Mouse (Mus musculus): ENCODE results near the gene Mustn1. TPM values are rescaled to one million over a fixed set of nuclear protein-coding genes. Genes with fewer than 3 reads are reported as not detected.

Gene Mustn1
- polyA plus RNA-seq, 3 experiments from 2014 or later: 0.49 to 1.3 (median 1.1) TPM

DNA sequence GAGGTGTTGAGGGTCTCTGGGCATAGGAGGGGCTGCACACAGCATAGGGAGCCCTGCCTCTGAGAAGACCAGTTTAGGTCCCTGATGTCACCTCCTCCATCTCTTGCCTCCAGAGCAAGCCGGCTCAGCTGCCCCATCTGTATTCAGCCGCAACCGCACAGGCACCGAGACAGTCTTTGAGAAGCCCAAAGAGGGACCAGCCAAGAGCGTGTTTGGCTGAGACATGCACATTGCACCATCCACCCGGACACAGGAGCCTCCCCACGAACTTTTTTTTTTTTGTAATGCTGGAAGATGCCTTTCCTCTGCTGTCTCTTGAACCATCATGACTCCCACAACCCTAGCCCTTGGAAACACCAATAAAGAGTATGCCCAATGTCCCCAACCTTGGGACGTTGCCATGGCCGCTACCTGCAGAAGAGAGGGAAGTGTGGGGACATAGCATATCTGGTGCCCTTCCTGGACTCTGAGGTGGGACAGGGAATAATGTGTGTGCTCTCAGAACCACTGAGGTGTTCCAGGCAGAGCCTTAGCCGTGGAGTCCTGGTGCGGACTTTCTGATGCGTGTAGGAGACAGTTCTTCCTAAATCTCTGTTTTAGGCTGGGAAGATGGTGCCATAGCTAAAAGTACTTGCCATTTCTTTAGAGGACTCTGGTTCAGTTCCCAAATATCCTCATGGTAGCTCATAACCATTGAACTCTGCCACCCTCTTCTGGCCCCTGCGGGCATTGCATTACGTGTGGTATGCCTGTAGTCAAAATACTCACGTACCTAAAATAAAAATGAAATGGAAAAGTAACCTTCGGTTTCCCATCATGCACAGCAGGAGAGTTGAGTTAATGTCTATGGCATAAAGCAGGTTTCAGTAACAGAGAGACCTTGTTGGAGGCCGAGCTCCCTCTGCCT lies 2.1 kb downstream of the Mustn1 start:
- ATAC-seq: no peak

DNA sequence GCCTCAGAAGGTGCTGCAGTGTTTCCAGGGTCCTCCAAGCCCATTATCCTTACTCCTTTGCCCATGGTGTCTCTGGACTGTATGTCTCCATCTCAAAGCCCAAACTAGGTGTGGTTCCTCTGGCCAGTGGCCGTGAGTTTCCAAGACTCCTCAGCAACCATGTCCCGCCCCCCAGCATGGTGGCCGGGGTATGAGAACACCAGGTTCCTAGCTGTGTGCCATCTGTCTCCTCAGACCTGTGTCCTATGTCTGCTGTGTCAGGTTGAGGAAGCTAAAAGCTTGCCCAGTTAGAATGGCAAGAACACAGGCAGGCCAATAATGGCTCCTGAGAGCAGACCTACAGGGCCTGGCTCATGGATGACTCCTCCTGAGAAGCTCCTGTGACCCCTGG lies 2.7 kb downstream of the Mustn1 start:
- ATAC-seq: no peak

DNA sequence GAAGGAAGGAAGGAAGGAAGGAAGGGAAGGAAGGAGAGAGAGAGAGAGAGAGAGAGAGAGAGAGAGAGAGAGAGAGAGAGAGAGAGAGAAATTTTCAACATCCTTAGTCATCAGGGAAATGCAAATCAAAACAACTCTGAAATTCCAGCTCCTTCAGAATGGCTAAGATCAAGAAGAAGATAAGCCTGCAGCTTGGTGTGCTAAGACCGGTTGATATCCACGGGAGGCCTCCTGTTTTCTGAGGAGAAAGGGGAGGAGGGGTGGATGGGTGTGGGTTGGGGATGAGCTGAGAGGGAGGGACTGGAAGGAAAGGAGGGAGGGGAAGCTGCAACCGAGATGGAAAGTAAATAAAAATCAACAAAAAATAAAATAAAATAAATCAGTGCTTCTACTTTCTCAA lies 6.3 kb downstream of the Mustn1 start:
- ATAC-seq: no peak

DNA sequence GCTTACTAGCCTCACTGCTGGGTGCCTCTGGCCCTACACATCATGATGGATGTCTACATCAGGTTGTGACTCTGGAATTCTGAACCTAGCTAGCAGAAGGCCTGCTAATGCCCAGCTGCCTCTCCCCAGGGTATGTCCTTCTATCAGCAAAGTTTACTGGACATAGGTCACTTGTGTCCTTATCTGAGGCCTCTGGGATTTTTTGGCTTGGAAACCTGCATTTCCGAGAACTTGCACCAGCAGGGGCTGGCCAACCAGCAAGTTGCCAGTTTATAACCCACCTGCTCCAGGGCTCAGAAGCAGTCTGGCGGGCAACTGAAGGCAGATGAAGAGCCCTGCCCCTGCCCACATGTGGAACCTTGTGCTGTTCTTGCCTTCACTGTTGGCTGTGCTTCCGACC lies 7.2 kb downstream of the Mustn1 start, which contains the start of gene Itih4:
Gene Itih4, plus strand, starts transcription at position 273 of the 400 bp plus-strand sequence.
- ATAC-seq: no peak

DNA sequence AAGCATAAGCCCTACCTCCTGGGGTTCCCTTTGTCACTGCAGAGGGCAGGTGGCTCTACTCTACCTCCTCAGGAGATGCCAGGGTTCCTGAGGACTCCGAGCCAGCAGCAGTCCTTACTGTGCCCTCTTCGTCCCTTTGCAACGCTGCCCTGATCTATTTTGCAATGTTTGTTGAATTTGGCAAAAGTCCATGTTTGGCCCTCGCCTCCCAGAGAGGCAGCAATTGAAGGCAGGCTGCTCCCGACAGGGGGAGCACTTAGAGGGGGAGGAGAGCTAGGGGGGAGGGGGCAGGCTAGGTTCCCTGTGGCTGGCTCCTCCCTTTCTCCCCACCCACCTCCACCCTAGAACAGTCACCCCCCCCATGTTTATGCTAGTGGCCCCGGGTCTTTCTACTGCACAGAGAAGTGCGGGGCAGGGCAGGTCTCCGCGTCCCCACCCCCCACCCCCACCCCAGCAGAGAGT lies 9.3 kb downstream of the Mustn1 start:
- no peak for ATAC-seq

DNA sequence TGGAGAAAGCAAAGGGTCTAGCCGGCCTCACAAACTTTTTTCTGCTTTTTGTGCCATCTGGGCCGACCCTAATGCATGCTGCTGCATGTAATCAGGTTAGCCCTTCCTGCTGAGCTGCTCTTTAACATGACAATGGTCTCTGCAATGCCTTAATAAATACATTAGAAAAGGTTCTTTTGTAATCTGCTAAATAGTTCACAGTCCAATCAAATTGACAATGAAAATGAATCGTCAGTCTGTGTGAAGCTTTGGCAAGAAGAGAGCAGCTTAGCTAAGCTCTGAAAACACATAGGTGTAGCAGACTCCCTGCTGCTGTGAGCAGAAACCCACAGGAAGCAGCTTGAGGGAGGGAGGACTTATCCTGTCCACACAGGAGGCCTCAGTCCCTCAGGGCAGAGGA lies 21.0 kb downstream of the Mustn1 start:
- ATAC-seq: no peak

DNA sequence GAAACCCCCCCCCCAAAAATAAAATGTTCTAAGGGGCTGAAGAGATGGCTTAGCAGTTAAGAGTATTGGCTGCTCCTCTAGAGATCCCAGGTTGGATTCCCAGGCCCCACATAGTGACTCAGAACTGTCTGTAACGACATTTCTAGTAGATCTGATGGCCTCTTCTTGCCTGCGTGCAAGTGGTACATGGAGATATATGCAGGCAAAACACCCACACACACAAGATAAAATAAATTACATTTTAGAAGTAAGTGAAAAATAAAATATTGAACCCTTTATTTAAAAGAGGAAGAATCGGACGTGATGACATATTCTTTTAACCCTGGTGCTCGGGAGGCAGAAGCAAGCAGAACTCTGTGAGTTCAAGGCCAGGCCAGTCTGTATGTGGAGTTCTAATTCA lies 23.6 kb downstream of the Mustn1 start:
- no peak for ATAC-seq

DNA sequence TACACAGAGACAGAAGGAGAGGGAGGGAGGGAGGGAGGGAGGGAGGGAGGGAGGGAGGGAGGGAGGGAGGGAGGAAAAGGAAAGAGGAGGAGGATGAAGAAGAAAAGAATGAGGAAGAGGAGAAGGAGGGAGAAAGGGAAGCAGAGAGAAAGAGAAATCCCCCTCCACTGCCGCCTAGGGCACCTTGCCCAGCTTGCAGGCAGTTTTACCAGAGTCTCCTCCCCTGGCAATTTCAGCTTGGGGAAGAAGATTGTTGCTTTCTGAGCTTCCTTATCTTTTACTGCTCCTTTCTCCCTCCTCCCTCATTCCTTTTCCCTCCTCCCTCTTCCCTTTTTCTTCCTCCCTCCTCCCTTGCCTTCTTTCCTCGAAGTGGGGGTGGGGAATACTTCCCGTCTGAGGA lies 24.0 kb downstream of the Mustn1 start:
- no peak for ATAC-seq

DNA sequence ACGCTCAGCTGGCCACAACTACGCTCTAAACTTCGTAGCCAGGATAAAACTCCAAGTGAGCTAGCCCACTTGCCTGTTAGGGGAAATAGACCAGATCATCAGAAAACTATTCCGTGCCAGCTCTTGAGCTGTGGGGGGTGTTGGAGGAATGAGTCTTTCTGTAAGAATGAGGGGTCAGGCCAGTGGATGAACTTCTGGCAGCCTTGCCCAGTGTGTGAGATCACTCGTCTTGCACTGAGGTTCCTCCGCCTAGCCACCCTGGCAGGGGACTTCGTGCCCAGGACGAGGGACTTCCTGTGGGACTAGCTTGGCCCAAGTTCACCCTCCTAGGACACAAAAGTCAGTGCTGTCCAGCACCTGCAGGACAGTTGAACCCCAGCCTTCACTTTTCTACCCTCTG lies 25.3 kb downstream of the Mustn1 start:
- ATAC-seq: no peak

DNA sequence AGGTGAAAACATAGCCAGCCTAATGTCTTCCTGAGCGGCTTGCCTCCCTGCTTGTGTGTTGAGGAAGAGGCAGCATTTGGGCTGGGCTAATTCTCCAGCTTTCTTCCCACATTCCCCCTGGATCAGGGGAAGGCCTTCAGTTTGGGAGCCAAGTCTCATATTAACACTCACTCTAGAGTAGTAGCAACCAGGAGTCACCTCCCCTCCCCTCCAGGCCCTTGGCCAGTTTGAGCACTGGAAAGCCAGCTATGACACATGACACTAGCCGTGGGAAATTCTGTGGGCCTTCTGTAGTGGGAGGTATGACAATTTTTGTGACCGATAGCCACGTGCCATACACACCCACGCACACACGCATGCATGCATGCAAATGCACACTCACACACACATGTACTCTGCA lies 27.0 kb downstream of the Mustn1 start:
- ATAC-seq: no peak

DNA sequence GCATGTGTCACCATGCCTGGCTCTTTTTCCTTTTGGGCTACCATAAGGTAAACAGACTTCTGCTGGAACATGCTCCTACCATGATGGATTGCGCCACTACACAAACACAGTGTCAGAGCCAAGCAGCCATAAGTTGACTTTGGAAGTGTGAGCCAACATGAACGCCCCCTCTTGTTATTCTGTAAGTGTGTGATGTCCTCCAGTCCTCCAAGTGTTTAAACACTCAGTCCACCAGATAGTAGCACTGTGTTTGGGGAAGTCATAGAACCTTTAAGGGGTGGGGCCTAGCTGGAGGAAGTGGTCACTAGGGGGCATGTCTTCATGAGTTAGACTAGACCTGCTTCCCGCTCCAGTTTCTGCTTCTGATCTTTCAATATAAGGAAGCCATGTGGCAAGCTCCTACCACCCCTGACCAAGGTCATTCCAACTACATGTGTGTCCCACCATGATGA lies 28.8 kb downstream of the Mustn1 start:
- ATAC-seq: no peak

DNA sequence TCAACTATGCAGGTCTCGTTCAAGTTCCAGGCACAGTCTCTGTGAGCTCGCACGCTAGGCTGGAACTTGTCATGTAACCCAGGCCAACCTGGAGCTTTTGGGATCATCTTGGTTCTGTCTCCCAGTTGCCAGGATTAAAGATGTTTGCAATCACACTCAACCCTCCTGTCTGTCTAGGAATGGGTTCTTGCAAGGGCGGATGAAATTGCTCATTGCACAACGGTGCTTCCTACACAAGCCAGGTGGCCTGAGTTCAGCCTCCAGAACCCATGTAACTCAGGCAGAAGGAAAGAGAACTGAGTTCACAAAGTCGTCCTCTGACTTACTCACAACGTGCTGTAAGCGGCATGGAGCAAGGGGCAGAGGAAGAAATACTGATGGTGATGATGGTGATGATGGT lies 32.1 kb downstream of the Mustn1 start:
- ATAC-seq: no peak

DNA sequence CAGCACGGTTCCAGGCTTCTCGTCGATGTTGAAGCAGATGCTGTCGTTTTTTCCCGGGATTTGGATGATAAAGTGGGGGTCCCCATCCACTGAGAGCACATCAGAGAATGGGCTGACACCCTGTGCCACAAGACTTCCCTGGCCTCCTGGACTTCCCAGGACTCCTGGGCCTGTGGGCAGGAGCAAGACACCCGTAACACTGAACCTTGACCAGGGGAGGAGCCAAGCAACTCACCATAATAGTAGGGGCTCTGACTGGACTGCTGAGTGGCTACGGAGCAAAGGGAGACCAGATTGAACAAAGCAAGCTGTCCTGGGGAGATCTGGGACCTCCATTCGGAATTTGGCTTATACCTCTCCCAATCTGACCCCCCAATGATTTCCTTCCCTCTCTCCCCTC lies 33.6 kb downstream of the Mustn1 start:
- no peak for ATAC-seq

DNA sequence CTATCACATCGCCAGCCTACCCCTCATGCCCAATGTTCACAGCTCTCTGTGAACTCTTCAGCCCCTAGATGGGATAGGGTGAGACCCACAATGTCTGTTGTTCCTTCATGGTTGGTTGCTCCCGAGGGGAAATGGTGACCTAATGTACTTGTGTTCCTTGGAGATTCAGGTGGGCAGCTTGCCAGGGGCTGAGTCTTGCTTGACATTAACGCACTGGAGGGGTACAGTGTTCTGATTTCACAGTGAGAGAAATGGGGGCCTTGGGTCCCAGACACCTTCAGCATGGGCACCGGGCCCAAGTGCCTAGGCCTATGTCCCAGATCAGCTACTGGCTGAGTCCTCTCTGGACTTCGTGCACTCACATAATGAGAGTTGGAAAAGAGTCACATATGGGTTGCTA lies 34.4 kb downstream of the Mustn1 start:
- no peak for ATAC-seq

DNA sequence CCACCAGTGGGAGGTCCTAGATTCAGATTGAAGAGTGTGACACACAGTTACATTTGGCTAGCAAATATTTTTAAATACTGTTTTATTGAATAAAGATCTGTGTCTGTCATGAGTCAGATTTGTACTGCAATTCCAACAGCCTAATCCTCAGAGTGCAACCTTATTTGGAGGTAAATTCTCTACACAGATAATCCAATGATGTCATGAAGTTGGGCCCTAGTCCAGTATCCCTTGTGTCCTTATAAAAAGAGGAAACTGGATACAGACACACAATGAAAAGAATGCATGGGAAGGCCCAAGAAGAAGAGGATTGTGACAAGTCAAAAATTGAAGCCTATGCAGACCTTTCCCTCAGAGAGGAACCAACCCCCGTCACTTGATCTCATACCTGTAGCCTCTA lies 37.5 kb downstream of the Mustn1 start:
- ATAC-seq: no peak

DNA sequence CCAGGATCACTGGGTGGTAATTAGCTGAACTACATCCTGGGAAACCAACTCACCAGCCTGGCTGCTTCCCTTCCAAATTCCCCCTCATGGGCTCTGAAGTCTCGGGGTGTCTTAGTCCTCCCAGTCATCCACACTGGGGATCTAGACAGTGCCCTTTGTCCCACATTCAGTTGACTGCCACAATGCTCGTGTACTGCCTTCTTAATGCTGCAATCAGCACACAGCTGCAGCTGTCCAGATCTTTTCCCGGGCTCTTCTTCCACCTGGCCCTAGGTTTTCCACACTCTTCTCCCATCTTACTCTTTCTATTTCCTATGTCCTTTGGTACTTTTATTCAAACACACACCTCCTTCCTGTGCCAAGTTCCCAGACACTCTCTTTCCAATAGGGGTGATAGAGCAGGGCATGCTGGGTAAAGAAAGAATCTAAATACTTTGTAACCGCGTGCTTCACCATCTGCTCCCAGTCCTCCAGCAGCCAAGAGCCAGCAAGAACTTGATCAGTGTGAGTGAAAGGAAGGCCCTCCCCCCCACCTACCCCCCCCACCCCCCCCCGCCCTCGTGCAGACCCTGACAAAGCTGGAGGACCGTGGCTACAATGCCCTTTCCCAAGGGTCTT lies 43.2 kb downstream of the Mustn1 start:
- no peak for ATAC-seq

DNA sequence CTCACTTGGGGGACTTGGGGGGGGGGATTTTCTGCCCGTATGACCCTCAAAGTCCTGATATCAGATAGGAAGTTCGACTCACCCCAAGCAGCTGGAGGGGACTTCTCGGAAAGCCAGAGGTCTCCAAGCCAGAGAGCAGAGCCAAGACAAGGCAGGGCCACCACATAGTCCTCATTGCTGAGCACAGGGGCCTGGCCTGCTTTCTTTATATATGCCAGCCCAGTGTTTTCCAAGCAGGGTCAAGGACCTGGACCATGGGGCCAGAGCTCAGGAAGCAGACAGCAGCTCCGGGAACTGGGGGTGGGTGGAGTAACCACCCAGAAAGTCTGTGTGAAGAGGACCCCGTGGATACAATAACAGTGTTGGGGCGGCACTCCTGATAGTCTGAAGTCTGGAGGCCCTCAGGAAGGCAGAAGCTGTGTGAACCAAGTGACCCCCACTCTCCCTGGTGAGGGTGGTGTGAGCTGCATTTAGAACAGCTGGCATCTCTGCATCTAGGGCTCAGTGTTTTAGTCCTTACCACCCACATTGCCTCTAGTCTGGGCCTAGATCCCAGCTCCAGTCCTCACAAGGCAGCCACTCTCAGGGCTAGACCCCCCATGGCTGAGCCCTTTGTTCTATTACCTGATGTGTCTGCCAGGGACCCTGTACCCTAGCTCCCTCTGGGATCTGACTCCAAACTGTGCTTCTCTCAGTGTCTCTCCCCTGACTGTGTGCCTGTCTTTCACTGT lies 44.5 kb downstream of the Mustn1 start, which contains the start of gene Itih3:
Gene Itih3, minus strand, starts transcription at position 386 of the 731 bp plus-strand sequence.
- ATAC-seq: no peak

DNA sequence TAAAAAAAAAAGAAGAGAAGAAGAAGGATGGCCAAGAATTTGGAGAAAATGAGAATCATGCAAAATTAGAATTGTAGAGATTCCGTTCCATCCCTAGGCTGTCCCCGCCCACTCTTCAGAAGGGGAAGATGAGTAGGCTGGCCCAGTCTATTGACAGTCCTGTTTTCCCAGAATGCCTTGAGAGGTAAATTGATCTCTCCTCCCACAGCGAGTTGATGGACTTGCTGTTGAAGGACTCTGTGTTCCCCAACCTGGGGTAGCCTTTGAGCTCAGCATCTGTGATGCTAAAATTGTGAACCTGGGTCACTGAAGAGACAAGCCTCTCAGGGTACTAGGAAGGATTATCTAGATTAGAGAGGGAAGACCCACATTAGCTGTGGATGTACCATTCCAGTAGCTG lies 46.5 kb downstream of the Mustn1 start:
- no peak for ATAC-seq

DNA sequence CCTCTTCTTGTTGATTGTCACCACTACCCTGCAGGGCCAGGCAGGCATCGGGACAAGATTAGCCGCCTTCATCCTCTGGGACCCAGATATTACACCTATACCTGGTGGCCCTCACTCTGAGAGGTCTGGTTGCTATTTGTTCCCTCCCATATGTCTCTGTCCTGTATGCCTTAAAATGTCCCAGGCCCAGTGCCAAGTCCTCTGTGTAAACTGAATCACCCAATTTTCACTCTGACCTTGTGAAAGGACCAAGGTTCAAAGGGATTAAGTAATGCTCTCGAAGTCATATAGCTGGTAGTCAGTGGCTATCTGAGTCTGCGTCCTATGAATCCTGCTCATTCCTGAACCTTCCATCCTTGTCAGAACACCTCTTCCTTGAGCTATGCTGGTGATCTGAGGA lies 51.4 kb downstream of the Mustn1 start:
- ATAC-seq: no peak
